Mouse (Mus musculus) midbrain, embryonic 11.5 days (tissue): Measurements from ENCODE around the gene Podxl. TPM values are rescaled to one million over a fixed set of nuclear protein-coding genes. Genes with fewer than 3 reads are reported as not detected.

Experiments used
- ATAC-seq: fragments of 200-750 bp; cut with Nextera tagmentation; 2 replicates; pipeline ENCODE4 v1.8.0; 2017; ENCODE audit warnings: moderate TSS enrichment, moderate library complexity; ENCODE audit not compliant: low FRiP score
- DNase-seq: peaks from one replicate; pipeline ENCODE4 v3.0.0; 2015; ENCODE audit warnings: low spot score; ENCODE audit errors: missing footprints
- H3K27ac ChIP-seq: fragments of 300-500 bp; sonication (generic); 2 replicates; pipeline ENCODE4 v1.5.1; 2014; ENCODE audit warnings: low read depth, low read length
- H3K27me3 ChIP-seq: fragments of 300-500 bp; sonication (generic); 2 replicates; pipeline ENCODE4 v1.6.1; 2014; ENCODE audit warnings: mild to moderate bottlenecking, low read length, moderate library complexity, mixed read lengths; ENCODE audit not compliant: control insufficient read depth, insufficient read depth
- H3K36me3 ChIP-seq: fragments of 300-500 bp; sonication (generic); 2 replicates; pipeline ENCODE4 v1.6.1; 2014; ENCODE audit warnings: mild to moderate bottlenecking, low read length, moderate library complexity, mixed read lengths; ENCODE audit not compliant: control insufficient read depth, insufficient read depth
- H3K4me1 ChIP-seq: fragments of 300-500 bp; sonication (generic); 2 replicates; pipeline ENCODE4 v1.6.1; 2014; ENCODE audit warnings: low read length; ENCODE audit not compliant: control insufficient read depth, insufficient read depth
- H3K4me2 ChIP-seq: fragments of 300-500 bp; sonication (generic); 2 replicates; pipeline ENCODE4 v1.6.1; 2014; ENCODE audit warnings: mild to moderate bottlenecking, moderate library complexity
- H3K4me3 ChIP-seq: fragments of 300-500 bp; sonication (generic); 2 replicates; pipeline ENCODE4 v1.5.1; 2014; ENCODE audit warnings: low read depth, low read length
- H3K9ac ChIP-seq: fragments of 300-500 bp; sonication (generic); 2 replicates; pipeline ENCODE4 v1.6.1; 2014; ENCODE audit warnings: low read length
- H3K9me3 ChIP-seq: fragments of 300-500 bp; sonication (generic); 2 replicates; pipeline ENCODE4 v1.6.1; 2016; ENCODE audit warnings: low read length; ENCODE audit not compliant: control insufficient read depth
- WGBS: fragments of 180-500 bp; shearing (Covaris S2); extraction: QIAGEN DNeasy Blood & Tissue Kit; methylation state at CpG from one replicate; pipeline ENCODE4 v1.1.7; 2014; 5-methylcytosine and 5-hydroxymethylcytosine counted together
- polyA plus RNA-seq: library from polyadenylated mRNA; unstranded; fragments of >200 nt; fragmentation: Nextera tagmentation; extraction: Ambion mirVana; gene quantifications from 2 replicates; pipeline ENCODE4 v1.2.1, GENCODE M21; 2014

Podxl gene
- polyA plus RNA-seq, 1 experiment from 2014 or later: 13.2 TPM

DNA sequence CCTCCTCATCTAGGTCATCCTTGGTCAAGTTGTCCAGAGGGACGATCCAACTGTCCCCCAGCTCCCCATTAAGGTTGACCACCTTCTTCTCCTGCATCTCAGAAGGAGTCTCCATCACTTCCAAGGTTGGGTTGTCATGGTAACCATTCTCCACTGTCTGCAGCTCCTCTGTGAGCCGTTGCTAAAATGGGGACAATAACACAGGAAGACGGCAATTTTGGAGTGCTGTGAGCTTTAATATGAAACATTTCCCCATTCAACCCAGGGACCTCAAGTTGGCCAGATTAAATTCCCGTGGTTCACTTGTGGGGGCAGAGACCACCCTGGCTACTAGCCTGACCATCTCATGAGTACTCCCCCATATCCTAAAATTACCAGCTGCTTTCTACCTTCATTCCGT is 40.7 kb downstream of the Podxl start:
- WGBS: 71% methylated on average over 5 of the region's 5 CpGs
- ATAC-seq (no peak), DNase-seq (no peak)
- no peaks in the 10 kb centered on the region for H3K9me3 ChIP-seq
- H3K27me3 ChIP-seq: no peaks in the 10 kb centered on the region
- no peak overlapping the region for H3K4me2 ChIP-seq
- no peak overlapping the region for H3K27ac ChIP-seq
- no peak overlapping the region for H3K4me3 ChIP-seq
- H3K36me3 ChIP-seq: peaks cover 9% of the 10 kb centered on the region
- H3K4me1 ChIP-seq: no peaks in the 10 kb centered on the region
- H3K9ac ChIP-seq: no peak overlapping the region

GRCm38 (mm10) chr6:31522478-31522877 is 41.3 kb downstream of the Podxl start:
- WGBS: 91% methylated on average over 4 of the region's 4 CpGs
- Histone ChIP-seq H3K27ac (no peak overlapping the region), H3K36me3 (peaks cover 9% of the 10 kb centered on the region), H3K4me2 (no peak overlapping the region), H3K4me1 (no peaks in the 10 kb centered on the region), H3K9me3 (no peaks in the 10 kb centered on the region), H3K9ac (no peak overlapping the region), H3K4me3 (no peak overlapping the region), H3K27me3 (no peaks in the 10 kb centered on the region)
- ATAC-seq: no peak
- no peak for DNase-seq

DNA sequence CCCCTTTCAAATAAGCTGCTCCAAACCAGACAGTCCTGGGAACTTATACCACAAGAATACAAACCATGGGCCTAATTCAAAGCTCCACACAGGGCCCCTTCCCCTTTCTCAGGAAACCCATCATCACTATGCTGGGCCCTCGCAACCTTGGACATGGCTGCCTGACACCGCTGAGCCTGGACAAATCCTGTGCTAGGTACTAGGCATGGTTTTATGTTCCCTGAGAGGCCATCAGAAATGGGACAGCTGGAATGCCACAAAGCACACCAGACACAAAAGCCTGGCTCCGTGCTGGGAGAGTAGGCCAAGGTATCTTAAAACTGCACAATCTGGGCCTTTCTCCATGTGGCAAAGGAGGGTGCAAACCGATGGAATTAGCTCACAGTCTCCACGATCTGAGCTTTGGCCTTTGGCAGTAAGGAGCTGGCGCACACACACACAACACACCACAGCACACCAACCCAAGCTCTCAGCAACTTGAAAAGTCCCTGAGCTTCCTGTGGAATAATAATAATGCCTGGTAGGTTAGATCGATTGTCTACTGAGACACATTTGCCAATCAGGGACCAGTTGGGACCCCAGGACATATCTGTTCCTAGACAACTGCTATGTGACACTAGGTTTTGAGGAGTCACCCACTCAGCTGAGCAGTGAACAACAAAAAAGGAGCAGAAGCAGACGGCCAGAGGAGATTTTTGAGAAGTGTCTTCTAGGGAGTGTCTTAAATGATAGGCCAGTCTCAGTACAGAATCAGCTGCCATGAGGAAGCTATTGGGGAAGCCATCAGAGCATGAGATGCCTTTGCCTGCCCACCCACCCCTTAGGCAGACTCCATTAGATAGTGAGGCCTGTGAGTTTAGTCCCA is 42.1 kb downstream of the Podxl start:
- Histone ChIP-seq H3K9me3 (no peaks in the 10 kb centered on the region), H3K27me3 (no peaks in the 10 kb centered on the region), H3K4me2 (no peak overlapping the region), H3K27ac (no peak overlapping the region), H3K4me3 (no peak overlapping the region), H3K4me1 (no peaks in the 10 kb centered on the region), H3K9ac (no peak overlapping the region), H3K36me3 (peaks cover 9% of the 10 kb centered on the region)
- ATAC-seq: no peak
- DNase-seq: no peak
- WGBS: 90% methylated on average over 8 of the region's 8 CpGs

GRCm38 (mm10) chr6:31520486-31521215 is 43.1 kb downstream of the Podxl start:
- 78% methylated on average over 7 of the region's 7 CpGs for WGBS
- Histone ChIP-seq H3K27ac (no peak overlapping the region), H3K9me3 (no peaks in the 10 kb centered on the region), H3K4me1 (no peaks in the 10 kb centered on the region), H3K9ac (no peak overlapping the region), H3K4me3 (no peak overlapping the region), H3K4me2 (no peak overlapping the region), H3K27me3 (no peaks in the 10 kb centered on the region), H3K36me3 (peaks cover 9% of the 10 kb centered on the region; the same call in 1 of the 2 replicates)
- no peak for ATAC-seq
- no peak for DNase-seq

DNA sequence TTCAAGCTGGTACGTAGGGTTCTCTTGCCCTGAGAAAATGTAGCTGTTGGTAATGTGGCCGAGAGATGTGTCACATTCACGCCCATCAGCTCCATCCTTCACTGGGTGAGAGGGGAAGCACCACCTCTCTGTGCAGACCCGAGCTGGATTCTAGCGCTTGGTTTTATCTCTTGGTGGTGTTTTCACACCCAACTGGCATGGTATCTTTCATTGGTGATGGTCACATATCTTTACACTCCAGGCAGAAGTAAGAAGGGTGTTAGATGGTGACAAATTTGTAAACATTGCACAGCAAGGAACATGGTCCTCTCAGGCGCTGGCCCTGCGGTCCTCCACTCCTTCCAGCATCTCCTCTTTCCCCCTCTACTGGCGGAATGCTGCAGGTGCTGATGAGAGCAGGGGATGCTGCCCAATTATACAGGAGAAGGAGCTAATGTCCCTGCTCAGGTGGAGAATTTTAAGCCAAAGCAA is 44.7 kb downstream of the Podxl start:
- Histone ChIP-seq H3K4me2 (no peak overlapping the region), H3K27me3 (no peaks in the 10 kb centered on the region), H3K9me3 (no peaks in the 10 kb centered on the region), H3K27ac (no peak overlapping the region), H3K4me1 (no peaks in the 10 kb centered on the region), H3K4me3 (no peak overlapping the region), H3K9ac (no peak overlapping the region), H3K36me3 (peaks cover 6% of the 10 kb centered on the region; the same call in 1 of the 2 replicates)
- ATAC-seq (no peak), DNase-seq (peak; percentile 90)
- 69% methylated on average over 8 of the region's 8 CpGs for WGBS

GRCm38 (mm10) chr6:31518338-31518698 is 45.5 kb downstream of the Podxl start:
- no peak for ATAC-seq
- no peaks in the 10 kb centered on the region for H3K4me1 ChIP-seq

GRCm38 (mm10) chr6:31517681-31518337 is 46.0 kb downstream of the Podxl start:
- no peak for ATAC-seq
- 87% methylated on average over 9 of the region's 9 CpGs for WGBS
- no peak overlapping the region for H3K27ac ChIP-seq

More at GRCm38 (mm10) chr6:31518338-31518698, 45.5 kb downstream of the Podxl start:
- H3K9ac ChIP-seq: no peak overlapping the region
- no peaks in the 10 kb centered on the region; the same call in 1 of the 2 replicates for H3K36me3 ChIP-seq
- WGBS: 82% methylated on average over 2 of the region's 2 CpGs
- H3K9me3 ChIP-seq: no peaks in the 10 kb centered on the region
- H3K4me3 ChIP-seq: no peak overlapping the region
- no peak for DNase-seq
- no peak overlapping the region for H3K27ac ChIP-seq
- H3K27me3 ChIP-seq: no peaks in the 10 kb centered on the region
- no peak overlapping the region for H3K4me2 ChIP-seq

DNA sequence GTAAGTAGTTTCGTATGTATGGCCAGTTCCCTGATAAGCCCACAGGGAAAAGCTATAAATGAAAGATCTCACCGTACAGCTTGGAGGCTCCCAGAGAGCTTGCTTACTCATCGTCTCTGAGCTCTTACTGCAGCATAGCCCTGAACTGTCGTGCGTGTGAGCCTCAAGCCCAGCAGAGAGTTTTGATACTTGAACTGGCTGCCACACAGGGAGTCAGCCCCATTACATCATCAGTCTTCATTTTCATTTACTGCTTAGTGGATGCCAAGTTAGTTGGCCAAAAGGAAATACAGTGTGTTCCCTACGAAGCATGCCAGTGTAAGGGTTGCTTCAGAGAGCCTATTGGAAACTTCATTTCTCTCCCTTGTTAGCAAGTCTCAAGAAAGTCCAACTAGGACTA is 50.1 kb downstream of the Podxl start:
- ATAC-seq: no peak
- WGBS: 88% methylated on average over 6 of the region's 6 CpGs
- H3K9ac ChIP-seq: no peak overlapping the region
- H3K36me3 ChIP-seq: no peaks in the 10 kb centered on the region
- no peaks in the 10 kb centered on the region for H3K9me3 ChIP-seq
- no peak overlapping the region for H3K27ac ChIP-seq
- no peaks in the 10 kb centered on the region for H3K4me1 ChIP-seq
- no peaks in the 10 kb centered on the region for H3K27me3 ChIP-seq
- DNase-seq: no peak
- no peak overlapping the region for H3K4me3 ChIP-seq
- H3K4me2 ChIP-seq: no peak overlapping the region

More at GRCm38 (mm10) chr6:31517681-31518337, 46.0 kb downstream of the Podxl start:
- Histone ChIP-seq H3K9me3 (no peaks in the 10 kb centered on the region), H3K4me1 (no peaks in the 10 kb centered on the region), H3K36me3 (no peaks in the 10 kb centered on the region; the same call in 1 of the 2 replicates), H3K4me3 (no peak overlapping the region), H3K9ac (no peak overlapping the region), H3K27me3 (no peaks in the 10 kb centered on the region), H3K4me2 (no peak overlapping the region)
- DNase-seq: no peak
